Mouse (Mus musculus) heart, postnatal 10 days (tissue): ENCODE data around the gene Sptb. TPM values are rescaled to one million over a fixed set of nuclear protein-coding genes. Genes with fewer than 3 reads are reported as not detected.

Experiments used
- DNase-seq, 2 experiments: peaks; one replicate each; pipeline ENCODE4 v3.0.0; 2021
- intact Hi-C: fragments of 180-260 bp; cut with DNase I; formaldehyde crosslinking; loops from one replicate; pipeline ENCODE4 v1.15.1; 2025
- total RNA-seq, 2 experiments: library from RNA; stranded (reverse); gene quantifications; 2 replicates each; pipeline ENCODE4 v1.2.3; 2021

Gene Sptb
- total RNA-seq, 2 experiments from 2014 or later = 59.0 to 60.3 TPM

DNA sequence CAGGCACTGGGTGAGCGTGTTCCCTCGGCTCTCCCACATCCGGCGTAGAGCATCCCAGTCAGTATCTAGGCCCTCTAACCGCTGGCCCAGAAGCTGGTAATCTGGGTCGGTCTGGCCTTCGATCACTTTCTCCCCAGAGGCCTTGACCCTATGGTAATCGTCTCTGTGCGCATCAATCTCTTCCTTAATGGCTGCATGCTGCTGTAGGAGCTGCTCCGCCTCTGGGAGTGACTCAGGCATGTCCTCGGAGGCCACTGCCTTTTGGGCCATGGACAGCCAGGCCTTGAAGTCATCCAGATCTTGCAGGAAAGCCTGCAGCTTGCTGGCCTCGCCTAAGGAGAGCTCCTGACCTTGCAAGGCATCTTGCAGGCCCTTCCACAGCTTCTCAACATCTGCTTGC lies 97.7 kb downstream of the Sptb start:
- intact Hi-C loops = no loop called here
- no peak for DNase-seq

DNA sequence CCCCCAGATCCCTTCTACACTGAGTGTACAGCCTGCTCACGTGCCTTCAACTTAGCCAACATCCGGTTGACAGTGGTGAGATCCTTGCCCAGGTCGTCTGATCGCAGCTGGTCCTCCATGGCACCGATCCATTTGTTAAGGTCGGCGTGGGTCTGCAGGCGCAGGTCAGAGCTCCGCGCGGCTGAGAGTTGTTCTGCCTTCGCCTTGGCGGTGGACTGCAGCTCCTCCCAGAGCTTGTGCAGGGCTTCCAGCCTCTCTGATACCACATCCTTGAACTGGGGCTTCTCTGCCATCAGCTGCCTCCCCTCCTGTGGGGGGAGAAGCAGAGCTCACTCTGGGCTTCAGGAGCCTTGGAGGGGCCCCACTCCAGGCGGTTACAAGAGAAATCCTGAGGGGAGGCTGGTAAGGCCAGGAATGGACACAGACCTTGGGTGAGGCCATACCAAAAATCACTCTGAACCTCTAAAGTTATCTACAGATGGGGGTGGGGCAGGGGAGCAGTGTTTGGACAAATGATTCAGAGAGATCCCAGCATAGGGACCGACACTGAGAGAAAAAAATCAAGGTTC lies 101.3 kb downstream of the Sptb start:
- intact Hi-C loops = loop anchor here (10.0 kb wide), 1 partner anchor 344 kb away; no protein-coding TSS in a partner anchor
- DNase-seq = no peak

DNA sequence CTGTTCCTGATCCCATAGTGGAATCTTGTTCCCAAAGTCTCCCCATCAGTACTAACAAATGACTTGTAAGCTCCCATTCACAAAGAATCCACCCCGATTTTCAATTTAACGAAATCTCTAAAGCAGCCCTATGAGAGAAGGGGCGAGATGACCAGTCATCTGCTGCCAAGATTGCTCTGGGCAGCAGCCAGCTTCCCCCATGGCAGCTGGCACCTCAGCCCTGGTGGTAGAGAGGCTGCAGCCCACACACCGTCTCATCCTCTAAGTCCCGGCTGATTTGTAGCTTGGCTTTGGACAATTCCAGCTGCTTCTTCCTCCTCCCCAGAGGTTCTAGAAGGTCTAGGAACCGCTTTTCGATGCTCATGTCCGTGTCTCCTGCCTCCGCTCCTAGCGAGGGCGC lies 102.1 kb downstream of the Sptb start:
- intact Hi-C loops = loop anchor here (10.0 kb wide), 1 partner anchor 343 kb away; no protein-coding TSS in a partner anchor
- no peak for DNase-seq

DNA sequence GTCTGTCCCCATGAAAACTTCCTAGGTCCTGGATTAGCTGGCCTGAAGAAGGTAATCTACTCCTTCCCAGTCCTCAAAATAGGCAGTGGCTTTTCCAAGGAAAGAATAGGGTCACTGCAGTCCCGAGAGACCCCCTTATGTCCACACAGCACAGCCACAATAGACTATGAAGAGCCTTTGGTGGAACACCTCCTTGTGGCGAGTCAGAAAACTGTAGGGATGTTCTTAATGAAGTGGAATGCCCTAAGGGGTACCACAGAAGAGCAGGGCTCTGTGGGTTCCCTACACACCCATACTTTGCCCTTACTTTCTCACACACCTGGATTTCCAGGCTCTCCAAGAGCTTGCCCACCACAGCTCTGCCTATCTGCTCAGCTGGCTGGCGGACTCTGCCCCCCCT lies 104.5 kb downstream of the Sptb start:
- intact Hi-C loops = loop anchor here (10.0 kb wide), 1 partner anchor 341 kb away; no protein-coding TSS in a partner anchor

DNA sequence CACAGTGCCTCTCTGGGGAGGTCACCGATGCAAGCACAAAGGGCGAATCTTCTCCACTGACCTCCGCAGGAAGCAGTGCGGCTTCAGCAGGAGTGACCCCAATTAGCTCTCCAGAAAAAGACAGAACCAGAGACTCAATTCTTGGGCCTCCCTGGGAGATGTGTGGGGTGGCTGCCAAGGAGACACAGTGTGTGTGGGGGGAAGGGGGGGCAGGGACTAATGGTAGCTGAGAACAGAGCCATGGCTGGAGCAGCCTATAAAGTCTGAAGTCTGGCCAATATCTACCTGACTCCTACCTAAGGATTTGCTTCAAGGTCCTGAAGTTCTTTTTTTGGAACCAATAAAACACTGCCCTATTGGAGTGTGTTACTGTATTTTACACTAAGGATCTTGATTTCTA lies 105.8 kb downstream of the Sptb start:
- intact Hi-C loops = loop anchor here (10.0 kb wide), 1 partner anchor 340 kb away; no protein-coding TSS in a partner anchor
- DNase-seq = no peak

More for the DNA sequence above, 104.5 kb downstream of the Sptb start:
- no peak for DNase-seq

DNA sequence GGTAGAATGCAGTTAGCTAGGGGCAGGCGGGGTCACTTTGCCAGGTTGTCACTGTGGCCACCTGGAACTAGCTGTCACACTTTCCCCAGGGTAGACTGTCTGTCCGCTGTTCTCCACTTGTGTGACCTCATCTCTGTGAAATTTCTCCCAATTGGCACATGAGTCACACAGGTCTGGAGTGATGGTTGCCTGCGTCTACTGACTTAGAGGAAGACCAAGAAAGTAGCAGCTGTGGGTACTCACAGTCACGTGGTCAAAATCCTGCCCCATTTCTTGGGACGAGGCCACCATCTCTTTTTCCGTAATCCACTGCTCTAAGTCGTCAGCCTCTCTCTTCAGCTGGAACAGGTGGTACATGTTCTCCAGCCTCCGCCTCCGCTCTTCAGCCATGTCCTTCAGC lies 106.6 kb downstream of the Sptb start:
- no peak for DNase-seq
- intact Hi-C loops = loop anchor here (10.0 kb wide), 1 partner anchor 339 kb away; no protein-coding TSS in a partner anchor

DNA sequence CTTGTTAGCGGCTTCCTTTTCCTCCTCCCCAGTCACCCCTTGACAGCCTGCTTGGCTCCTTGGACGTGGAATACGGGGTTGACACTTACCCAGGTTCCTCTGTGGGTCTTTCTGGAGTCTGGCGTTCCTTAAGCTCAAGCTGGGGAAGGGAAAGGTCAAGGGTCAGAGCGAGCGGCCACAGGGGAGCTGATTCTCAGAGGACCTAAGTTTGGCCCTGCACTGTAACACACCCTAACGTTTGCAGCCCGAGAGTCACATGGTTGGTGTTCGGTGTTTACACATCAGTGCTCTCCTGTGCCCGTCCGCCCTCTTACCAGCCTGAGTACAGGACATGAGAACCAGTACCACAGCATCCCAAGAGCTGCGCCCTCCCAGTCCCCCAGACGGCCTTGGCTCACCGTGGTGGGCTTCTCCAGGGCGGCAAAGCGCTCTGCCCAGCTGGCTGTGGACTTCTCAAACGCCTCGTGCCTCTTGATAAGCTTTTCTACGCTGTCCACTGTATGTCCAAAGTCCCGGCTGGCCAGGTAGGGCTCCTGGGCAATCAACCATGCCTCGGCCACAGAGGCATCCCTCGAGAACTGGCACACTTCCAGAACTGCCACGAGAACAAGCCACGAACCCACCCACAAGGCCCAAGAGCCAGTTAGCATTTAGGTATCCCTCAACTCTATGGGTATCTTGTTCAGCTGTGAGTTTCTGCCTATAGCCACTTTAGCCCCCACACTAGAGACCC lies 112.0 kb downstream of the Sptb start:
- intact Hi-C loops = loop anchor here (5.0 kb wide), 2 partner anchors 196 to 256 kb away; partner anchors contain the start of gene Hspa2

DNA sequence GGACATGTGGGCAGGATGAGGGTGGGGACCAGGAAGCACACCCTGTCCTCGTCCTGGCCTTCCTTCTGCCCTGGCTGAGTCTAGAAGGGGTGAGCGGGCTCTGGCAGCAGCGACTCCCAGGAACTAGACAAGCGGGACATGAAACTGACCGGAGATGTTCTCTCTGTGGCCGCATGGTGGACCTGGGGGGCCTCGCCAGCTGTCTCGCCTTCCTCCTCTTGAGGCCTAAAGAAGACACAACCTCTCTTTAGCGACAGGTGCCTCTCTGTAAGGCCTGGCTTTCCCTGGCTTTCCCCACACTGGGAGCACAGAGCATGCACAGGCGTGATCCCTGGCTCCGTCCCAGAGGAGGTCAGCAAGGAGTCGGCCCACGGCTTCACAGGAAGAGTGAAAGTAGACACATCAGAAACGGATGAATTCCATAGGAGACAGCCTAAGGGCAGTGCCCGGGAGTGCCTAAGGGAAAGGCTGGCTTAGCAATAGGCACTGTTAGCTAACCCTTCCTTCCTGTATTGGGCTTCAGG lies 112.7 kb downstream of the Sptb start:
- DNase-seq = peak in 1 of 2 experiments; percentile 48
- intact Hi-C loops = loop anchor here (5.0 kb wide), 2 partner anchors 195 to 255 kb away; partner anchors contain the start of gene Hspa2

More for the DNA sequence above, 112.0 kb downstream of the Sptb start:
- DNase-seq = no peak

DNA sequence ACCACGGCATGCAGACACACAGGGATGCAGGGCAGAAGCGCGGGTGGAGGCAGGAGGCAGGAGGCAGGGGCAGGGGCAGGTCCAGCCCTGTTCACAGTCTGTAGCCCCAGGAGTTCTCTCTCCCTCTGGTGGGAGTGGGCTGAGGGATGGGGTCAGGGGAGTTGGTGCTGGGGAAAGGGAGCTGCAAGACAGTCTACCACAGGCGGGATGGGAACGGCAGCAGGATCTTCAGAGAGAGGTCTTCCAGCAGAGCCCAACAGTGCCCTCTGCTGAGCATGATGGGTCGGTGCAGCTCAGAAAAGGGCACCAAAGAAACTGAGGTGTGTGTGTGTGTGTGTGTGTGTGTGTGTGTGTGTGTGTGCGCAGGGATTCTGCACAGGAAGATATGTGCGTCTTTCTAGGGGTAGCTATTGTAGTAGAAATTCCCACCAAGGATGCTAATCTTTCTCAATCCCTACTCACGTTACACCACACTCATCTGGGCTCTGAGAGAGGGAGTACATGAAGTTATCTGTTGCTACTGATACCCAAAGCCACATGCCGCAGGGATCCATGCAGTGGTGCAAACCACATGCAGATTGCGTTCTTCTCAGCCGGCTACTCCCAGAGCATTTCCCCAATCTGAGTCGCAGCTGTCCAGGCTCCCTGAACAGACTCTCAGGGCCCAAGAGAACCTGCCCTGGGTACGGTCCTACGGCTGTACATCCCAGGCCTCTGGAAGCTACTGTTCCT lies 113.9 kb downstream of the Sptb start:
- DNase-seq = peak; percentile 84 to 88
- intact Hi-C loops = loop anchor here (1.0 to 5.0 kb wide), 3 partner anchors 100 to 254 kb away; partner anchors contain the start of gene Hspa2

DNA sequence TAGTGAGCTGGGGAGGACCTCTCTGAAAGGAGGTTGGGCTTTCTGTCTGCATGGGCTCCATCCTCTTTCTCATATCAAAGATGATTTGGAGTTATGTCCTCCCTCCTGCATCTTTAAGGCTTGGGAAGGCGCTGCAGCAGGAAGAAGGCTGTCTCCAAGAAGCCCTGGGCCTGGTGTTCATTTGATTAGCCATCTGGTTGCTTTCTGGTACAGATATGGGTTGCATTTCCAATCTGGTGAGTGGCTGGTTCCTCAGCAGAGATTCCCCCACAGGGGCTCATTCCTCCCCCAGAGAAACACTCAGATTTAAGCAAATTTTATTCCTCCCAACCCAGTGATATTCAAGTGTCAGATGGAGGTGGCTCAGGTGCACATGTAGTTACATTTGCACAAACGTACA lies 114.5 kb downstream of the Sptb start:
- intact Hi-C loops = loop anchor here (1.0 to 5.0 kb wide), 3 partner anchors 100 to 254 kb away; partner anchors contain the start of gene Hspa2
- no peak for DNase-seq

DNA sequence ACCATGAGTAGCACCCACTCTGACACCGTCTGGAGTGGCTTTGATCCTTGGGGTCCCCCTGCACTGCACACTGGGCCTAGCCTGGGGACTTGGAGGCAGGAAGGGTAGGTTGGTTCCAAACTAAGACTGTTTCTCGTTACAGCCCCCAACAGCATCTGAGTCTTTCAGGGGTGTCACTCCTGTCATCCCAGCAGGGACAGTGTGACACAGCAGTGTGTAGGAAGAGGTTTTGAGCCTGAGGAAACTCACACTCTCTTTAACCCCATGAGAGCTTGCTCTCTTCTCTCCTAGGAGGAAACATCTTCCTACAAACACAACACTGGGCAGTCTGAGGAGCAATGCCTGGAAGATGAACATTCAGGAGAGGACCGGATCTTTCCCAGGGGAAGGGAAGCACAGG lies 115.8 kb downstream of the Sptb start:
- no peak for DNase-seq
- intact Hi-C loops = no loop called here

DNA sequence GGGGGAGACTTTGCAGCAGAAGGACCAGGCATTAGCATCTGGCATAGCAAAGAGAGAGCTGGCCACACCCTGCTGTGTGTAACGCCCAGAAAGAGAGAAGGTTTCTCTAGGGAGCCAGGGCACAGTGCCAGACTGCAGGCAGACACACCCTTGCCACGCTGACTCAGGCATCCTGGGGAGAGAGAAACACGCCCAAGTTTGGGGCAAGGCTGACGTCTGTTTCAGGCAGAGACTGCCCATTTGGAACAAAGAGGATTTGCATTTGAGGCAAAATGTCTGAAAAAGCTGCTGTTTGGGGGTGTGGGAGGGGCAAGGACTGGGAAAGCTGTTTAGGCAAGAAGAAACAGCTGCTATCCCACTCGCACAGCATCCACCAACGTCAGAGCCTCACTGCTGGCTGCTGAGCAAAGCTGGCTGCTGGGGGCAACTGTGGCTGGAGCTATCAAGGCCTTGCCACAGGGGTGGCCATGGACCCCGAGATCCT lies 116.5 kb downstream of the Sptb start:
- intact Hi-C loops = no loop called here
- DNase-seq = peak; percentile 86 to 88

DNA sequence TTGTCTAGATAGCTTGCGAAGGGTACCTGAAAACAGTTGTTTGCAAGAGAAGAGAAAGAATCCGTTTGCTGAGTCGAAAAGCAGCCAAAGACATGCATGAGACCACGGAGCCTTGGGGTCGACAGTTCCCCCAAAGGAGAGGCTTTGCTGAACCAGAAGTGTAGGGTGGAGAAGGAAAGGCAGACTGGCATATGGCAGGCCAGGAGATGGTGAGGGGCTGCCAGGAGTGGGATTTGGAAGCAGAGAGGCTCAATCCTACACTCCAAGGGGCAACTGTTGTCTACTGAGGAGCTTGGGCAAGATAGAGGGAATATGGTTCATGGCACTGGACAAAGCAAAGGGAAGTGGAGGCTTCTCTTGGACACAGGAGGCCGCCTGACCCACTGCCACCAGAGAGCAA lies 117.1 kb downstream of the Sptb start:
- intact Hi-C loops = no loop called here

DNA sequence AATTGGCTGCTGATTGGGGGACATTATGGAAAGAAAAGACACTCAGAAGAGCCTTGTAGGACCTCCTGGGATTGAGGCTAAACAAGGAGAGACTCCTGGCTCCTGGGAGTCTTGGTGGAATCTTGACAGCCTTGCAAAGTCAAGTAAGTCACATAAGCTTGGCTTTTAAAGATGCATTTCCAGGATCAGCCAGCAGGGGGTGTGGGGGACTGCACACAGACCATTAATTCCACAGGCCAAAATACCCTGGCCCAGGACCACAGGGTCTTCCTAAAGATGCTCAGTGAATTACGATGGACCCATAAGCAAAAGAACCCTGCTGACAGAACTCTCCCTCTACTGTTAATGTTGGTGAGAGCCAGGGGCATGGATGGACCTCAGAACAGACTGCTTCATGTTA lies 118.1 kb downstream of the Sptb start:
- DNase-seq = peak in 1 of 2 experiments; percentile 72
- intact Hi-C loops = no loop called here

More for the DNA sequence above, 117.1 kb downstream of the Sptb start:
- DNase-seq = no peak

DNA sequence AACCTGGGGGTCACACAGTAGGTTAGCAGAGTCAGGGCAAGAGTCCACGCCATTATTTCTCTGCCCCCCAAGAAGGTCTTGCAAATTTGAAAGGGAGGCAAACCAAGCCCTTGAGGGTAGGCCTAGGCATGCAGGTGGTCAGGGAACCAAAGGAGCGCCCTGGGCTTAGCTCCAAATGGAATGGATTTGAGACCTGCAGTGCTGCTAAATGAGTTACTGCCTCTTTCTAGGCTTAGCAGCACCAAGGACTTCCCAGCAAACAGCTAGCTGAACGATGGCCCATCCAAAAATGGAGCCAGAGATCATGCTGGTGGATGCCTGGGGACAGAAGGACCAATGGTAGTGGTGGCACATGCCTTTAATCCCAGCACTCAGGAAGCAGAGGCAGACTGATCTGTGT lies 119.3 kb downstream of the Sptb start:
- intact Hi-C loops = no loop called here
- no peak for DNase-seq

DNA sequence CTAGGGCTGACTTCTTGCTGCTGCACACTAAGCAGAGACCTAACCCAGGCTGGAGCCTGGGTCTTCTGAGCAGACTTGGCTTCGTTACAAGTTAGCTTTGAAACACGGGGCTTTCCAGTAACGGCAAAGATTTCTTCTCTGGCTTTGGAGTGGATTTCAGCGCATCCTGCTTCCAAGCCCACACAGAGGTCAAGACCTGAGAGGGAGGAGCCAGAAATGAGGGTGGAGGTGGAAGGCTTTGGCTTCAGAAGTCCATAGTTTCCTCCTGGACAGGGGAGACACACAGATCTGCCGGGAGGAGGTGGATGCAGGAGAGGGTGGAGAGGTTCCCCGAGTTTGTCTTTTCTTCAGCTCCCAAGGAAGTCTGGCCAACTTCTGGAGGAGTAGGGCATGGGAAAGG lies 120.8 kb downstream of the Sptb start:
- peak; percentile 67 to 72 for DNase-seq
- intact Hi-C loops = no loop called here

DNA sequence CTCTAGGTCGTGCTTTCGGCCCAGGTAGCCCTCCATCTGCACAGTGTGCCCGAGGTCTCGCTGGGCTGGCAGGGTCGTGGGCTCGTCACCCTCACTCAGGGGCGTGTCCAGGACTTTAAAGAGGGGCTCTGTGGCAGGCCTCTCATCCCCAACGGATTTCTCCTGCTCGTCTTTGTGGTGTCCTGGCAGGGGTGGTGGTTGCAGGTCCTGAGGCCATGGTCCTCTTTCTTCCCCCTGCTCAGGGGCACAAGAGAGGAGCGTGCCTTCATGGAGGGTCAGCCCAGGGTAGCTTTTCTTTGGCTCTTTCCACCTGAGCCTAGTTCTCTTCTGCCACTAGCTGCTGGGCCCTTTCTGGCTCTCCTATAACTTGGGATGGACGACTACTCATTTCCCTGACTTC lies 123.0 kb downstream of the Sptb start:
- intact Hi-C loops = no loop called here
- DNase-seq = no peak

DNA sequence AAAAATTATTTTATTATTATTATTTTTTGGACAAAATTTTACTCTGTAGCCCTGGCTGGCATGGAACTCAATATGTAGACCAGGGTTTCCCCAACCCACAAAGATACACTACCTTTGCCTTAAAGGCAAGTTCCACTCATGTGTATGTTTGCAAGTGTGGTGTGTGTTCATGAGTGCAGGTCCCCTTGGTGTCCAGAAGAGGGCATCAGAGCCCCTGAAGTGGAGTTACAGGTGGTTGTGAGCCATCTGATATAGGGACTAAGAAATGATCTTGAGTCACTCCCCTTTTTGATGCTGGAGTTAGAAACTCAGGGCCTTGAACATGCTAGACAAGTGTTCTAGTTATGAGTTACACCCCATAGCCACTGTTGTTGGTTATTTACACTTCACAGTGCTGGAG lies 125.3 kb downstream of the Sptb start:
- intact Hi-C loops = no loop called here
- no peak for DNase-seq

DNA sequence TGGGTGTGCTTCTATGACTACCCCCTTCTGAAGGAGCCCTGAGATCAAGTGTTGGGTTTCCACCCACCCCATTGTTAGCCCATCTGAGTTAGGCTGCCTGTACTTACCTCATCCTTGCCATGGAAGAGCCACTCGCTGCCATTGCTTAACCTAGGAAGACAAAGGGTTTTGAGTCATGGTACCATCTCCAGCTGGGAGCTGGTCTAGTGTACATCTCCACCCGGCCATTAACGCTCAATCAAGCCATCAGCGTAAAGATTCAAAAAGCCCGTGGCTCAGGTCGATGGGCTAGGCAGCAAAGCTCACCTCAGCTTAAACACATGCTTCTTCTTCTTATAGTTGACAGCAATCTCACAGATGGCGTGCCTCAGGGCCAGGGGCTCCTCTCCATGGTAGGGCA lies 126.9 kb downstream of the Sptb start:
- intact Hi-C loops = no loop called here
- DNase-seq = no peak

DNA sequence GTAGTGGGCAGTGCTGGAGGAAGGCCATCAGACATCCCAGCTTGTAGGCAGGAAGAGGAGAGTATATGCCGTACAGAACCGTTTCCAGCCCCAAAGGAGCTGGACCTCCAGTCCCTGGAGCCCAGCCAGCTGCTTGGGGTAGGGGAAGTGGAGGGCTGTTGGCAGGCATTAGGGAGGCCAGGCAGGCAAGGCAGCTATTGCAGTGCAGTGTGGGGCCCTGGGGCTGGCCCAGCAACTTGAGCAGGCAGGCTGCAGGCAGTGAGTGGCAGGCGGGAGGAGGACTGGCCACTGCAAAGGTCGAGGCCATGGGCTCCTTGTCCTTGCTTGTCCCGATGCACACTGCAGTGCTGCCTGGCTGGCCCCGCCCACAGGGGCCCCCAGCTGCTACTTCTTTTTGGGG lies 127.5 kb downstream of the Sptb start:
- intact Hi-C loops = no loop called here
- DNase-seq = peak in 1 of 2 experiments; percentile 52

DNA sequence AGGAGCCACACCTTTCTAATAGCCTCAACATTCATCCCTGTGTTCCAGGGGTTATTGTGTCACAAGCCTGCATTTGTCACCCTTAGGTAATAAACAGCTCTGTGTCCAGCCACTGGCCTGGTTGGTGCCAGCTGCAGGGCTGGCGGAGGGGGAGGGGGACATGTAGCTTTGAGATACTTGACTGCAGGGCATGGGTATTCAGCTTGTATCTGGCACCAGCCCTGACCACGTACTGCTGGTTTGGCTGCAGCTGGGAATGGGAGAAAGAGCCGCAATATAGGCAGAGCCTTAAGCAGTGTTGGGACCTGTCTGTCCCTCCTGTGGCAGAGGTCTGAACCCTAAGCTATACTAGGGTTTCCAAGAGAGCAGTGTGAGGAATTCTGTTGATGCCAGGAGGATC lies 128.2 kb downstream of the Sptb start:
- no peak for DNase-seq
- intact Hi-C loops = no loop called here
